Mouse (Mus musculus): Measurements from ENCODE around the gene Zcchc7.

- TF ChIP-seq POLR2A (IDR thresholded peaks at IDR 0.05; ENCODE audit: borderline replicate concordance, extremely low read depth, insufficient read depth, insufficient read length, poor library complexity, severe bottlenecking) (no peak), CTCF (IDR thresholded peaks at IDR 0.05; ENCODE audit: borderline replicate concordance, extremely low read depth, insufficient read depth, insufficient read length) (peak; percentile 24; the same call in 1 of the 2 replicates)
Measured at GRCm38 (mm10) chr4:44981280-44981973, 225.8 kb downstream of the Zcchc7 start, which contains the start of gene Grhpr.
